Mouse (Mus musculus) ES-Bruce4 (cell line): Measurements from ENCODE around the gene Hemk1.

ENCODE experiments used
- CTCF ChIP-seq: IDR thresholded peaks from one replicate; pipeline ENCODE4 v1.8.1; 2011; ENCODE audit warnings: low read depth, low read length
- EP300 ChIP-seq: IDR thresholded peaks from 2 replicates; pipeline ENCODE4 v1.6.1; 2011; ENCODE audit warnings: low read depth, low read length; ENCODE audit not compliant: insufficient read depth
- POLR2A ChIP-seq: IDR thresholded peaks from one replicate; pipeline ENCODE4 v1.8.1; 2011; ENCODE audit warnings: low read length; ENCODE audit not compliant: insufficient read depth

- TF ChIP-seq POLR2A (no peak), CTCF (no peak), EP300 (no peak)
Observed at GRCm38 (mm10) chr9:107324799-107325561, 13.2 kb downstream of the Hemk1 start.
